Mouse (Mus musculus) stomach, postnatal 0 days (tissue): ENCODE measurements around the gene Tnip1. TPM values are rescaled to one million over a fixed set of nuclear protein-coding genes. Genes with fewer than 3 reads are reported as not detected.

ENCODE experiments used
- ATAC-seq: fragments of 200-750 bp; cut with Nextera tagmentation; 2 replicates; pipeline ENCODE4 v1.8.0; 2017; ENCODE audit not compliant: low FRiP score, low TSS enrichment
- DNase-seq: peaks from one replicate; pipeline ENCODE4 v3.0.0-alpha.2; 2016; ENCODE audit warnings: low spot score
- H3K27ac ChIP-seq: fragments of 300-500 bp; sonication (generic); replicated peaks from 2 replicates; pipeline ENCODE4 v1.5.1; 2014; ENCODE audit warnings: mild to moderate bottlenecking, control low read depth
- H3K27me3 ChIP-seq: fragments of 300-500 bp; sonication (generic); 2 replicates; pipeline ENCODE4 v1.6.1; 2014; ENCODE audit warnings: low read length; ENCODE audit not compliant: control insufficient read depth, insufficient read depth
- H3K36me3 ChIP-seq: fragments of 300-500 bp; sonication (generic); 2 replicates; pipeline ENCODE4 v1.6.1; 2014; ENCODE audit warnings: low read length, mixed read lengths; ENCODE audit not compliant: control insufficient read depth, insufficient read depth
- H3K4me1 ChIP-seq: fragments of 300-500 bp; sonication (generic); replicated peaks from 2 replicates; pipeline ENCODE4 v1.6.1; 2014; ENCODE audit warnings: antibody characterized with exemption; ENCODE audit not compliant: control insufficient read depth, insufficient read depth
- H3K4me2 ChIP-seq: fragments of 300-500 bp; sonication (generic); replicated peaks from 2 replicates; pipeline ENCODE4 v1.6.1; 2014; ENCODE audit warnings: low read depth, mild to moderate bottlenecking, control low read depth, moderate library complexity
- H3K4me3 ChIP-seq: fragments of 300-500 bp; sonication (generic); 2 replicates; pipeline ENCODE4 v1.5.1; 2014; ENCODE audit warnings: low read depth, low read length, control low read depth
- H3K9ac ChIP-seq: fragments of 300-500 bp; sonication (generic); 2 replicates; pipeline ENCODE4 v1.6.1; 2014; ENCODE audit warnings: mild to moderate bottlenecking, low read length, control low read depth, mixed read lengths
- H3K9me3 ChIP-seq: fragments of 300-500 bp; sonication (generic); 2 replicates; pipeline ENCODE4 v1.6.1; 2016; ENCODE audit warnings: low read length; ENCODE audit not compliant: control insufficient read depth
- CTCF ChIP-seq: IDR thresholded peaks from 2 replicates; pipeline ENCODE4 v1.5.1; 2016; ENCODE audit warnings: antibody characterized with exemption, low read depth, mild to moderate bottlenecking, moderate library complexity
- EP300 ChIP-seq: optimal IDR thresholded peaks from 2 replicates; pipeline ENCODE3; 2016; ENCODE audit warnings: antibody characterized with exemption
- WGBS: fragments of 180-500 bp; shearing (Covaris S2); extraction: QIAGEN DNeasy Blood & Tissue Kit; methylation state at CpG from one replicate; pipeline ENCODE4 v1.1.7; 2014; 5-methylcytosine and 5-hydroxymethylcytosine counted together
- polyA plus RNA-seq: library from polyadenylated mRNA; unstranded; fragments of >200 nt; fragmentation: Nextera tagmentation; extraction: Ambion mirVana; gene quantifications from 2 replicates; pipeline ENCODE4 v1.2.1, GENCODE M21; 2015

Gene Tnip1
- polyA plus RNA-seq, 1 experiment from 2014 or later, result 14.7 TPM

DNA sequence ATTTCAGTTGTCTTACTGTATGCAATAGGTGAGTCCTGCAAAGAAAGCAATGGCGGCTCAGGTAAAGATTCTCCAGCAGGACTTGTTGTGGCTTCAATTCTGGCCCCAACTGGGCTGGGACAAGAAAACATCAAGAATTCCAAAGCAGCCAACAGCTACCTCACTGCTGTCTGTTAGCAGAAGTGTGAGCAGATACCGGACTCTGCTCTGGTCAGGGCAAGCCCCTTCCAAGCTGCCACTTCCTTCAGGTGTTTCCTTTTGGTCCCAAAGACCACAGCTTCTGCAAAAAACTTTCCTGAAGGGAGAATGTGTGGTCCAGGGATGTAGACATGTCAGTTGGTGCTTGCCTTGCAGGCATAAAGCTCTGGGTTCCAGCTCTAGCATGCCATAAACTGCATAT lies 13.0 kb upstream of the Tnip1 start:
- Histone ChIP-seq H3K27me3 (no peaks in the 10 kb centered on the region), H3K4me1 (peaks cover 4% of the 10 kb centered on the region; the same call in 1 of the 2 replicates), H3K36me3 (peaks cover 5% of the 10 kb centered on the region; the same call in 1 of the 2 replicates), H3K9me3 (no peaks in the 10 kb centered on the region), H3K27ac (no peak overlapping the region), H3K4me3 (no peak overlapping the region), H3K4me2 (no peak overlapping the region), H3K9ac (no peak overlapping the region)
- no peak for ATAC-seq
- WGBS, result 89% methylated on average over 2 of the region's 2 CpGs
- TF ChIP-seq CTCF (no peak), EP300 (no peak)
- no peak for DNase-seq

GRCm38 (mm10) chr11:54975340-54975739 lies 12.6 kb upstream of the Tnip1 start:
- Histone ChIP-seq H3K9ac (no peak overlapping the region), H3K4me2 (no peak overlapping the region), H3K4me3 (no peak overlapping the region), H3K27me3 (no peaks in the 10 kb centered on the region), H3K36me3 (peaks cover 5% of the 10 kb centered on the region; the same call in 1 of the 2 replicates), H3K4me1 (peaks cover 4% of the 10 kb centered on the region; the same call in 1 of the 2 replicates), H3K9me3 (no peaks in the 10 kb centered on the region), H3K27ac (no peak overlapping the region)
- DNase-seq (no peak), ATAC-seq (no peak)
- 88% methylated on average over 5 of the region's 5 CpGs for WGBS
- TF ChIP-seq EP300 (no peak), CTCF (no peak)

- Histone ChIP-seq H3K36me3 (peaks cover 5% of the 10 kb centered on the region; the same call in 1 of the 2 replicates), H3K9me3 (no peaks in the 10 kb centered on the region), H3K9ac (no peak overlapping the region), H3K4me3 (no peak overlapping the region), H3K27ac (no peak overlapping the region), H3K27me3 (no peaks in the 10 kb centered on the region), H3K4me2 (no peak overlapping the region), H3K4me1 (peaks cover 4% of the 10 kb centered on the region; the same call in 1 of the 2 replicates)
- no peak for TF ChIP-seq EP300
- no peak for TF ChIP-seq CTCF
- DNase-seq (no peak), ATAC-seq (no peak)
- 86% methylated on average over 4 of the region's 4 CpGs for WGBS
These were observed 11.9 kb upstream of the Tnip1 start for GRCm38 (mm10) chr11:54974639-54975038.

DNA sequence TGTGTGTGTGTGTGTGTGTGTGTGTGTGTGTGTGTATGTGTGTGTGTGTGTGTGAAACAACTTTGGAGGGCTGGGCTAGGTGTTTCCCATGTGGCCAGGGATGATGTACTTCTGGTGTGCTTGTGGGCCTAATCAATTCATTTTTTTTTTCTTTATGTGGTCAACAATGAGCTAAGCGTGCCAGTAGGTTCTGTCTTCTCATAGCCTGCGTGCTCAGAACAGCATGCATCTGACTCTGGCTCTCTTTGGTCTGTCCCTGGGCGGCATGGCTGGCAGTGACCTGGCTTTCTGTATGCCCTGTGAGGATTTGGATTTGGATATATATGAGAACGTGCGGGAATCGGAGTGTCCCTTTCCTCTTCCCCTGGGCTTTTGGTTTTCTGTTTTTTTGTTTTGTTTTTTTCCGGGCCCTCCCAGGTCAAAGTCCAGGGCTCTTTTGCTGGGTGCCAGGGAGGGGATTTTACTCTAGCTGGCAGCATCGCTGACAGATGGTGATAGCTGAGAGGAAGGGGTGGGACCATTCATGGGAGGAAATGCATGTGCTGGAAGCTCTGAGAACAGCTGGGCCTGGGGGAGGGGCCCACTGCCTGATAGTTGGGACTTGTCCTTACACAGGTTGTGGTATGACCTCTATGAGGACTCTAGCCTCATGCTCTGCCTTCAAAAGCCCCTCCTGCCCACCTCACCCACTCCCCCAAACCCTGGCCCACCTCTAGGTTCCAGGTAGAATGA lies 10.9 kb upstream of the Tnip1 start:
- WGBS, result 32% methylated on average over 8 of the region's 8 CpGs
- DNase-seq, result peak; percentile 64

GRCm38 (mm10) chr11:54972789-54973188 lies 10.1 kb upstream of the Tnip1 start:
- Histone ChIP-seq H3K27ac (0 out of 2 replicates have a peak overlapping the region, but pooled peaks have one; percentile 25), H3K4me3 (no peak overlapping the region), H3K4me1 (peaks cover 4% of the 10 kb centered on the region; the same call in 1 of the 2 replicates), H3K4me2 (no peak overlapping the region), H3K9ac (no peak overlapping the region), H3K9me3 (no peaks in the 10 kb centered on the region), H3K27me3 (no peaks in the 10 kb centered on the region), H3K36me3 (no peaks in the 10 kb centered on the region; the same call in 1 of the 2 replicates)
- TF ChIP-seq EP300, result no peak
- TF ChIP-seq CTCF, result no peak
- 54% methylated on average over 4 of the region's 6 CpGs for WGBS
- ATAC-seq (no peak), DNase-seq (no peak)

More for the DNA sequence above, 10.9 kb upstream of the Tnip1 start:
- H3K27me3 ChIP-seq, result no peaks in the 10 kb centered on the region
- ATAC-seq, result peak; percentile 77
- peaks cover 3% of the 10 kb centered on the region; the same call in 1 of the 2 replicates for H3K36me3 ChIP-seq
- H3K27ac ChIP-seq, result 0 out of 2 replicates have a peak overlapping the region, but pooled peaks have one; percentile 35
- H3K4me1 ChIP-seq, result peaks cover 4% of the 10 kb centered on the region; the same call in 1 of the 2 replicates
- no peak overlapping the region for H3K4me3 ChIP-seq
- no peaks in the 10 kb centered on the region for H3K9me3 ChIP-seq
- TF ChIP-seq EP300, result no peak
- TF ChIP-seq CTCF, result no peak
- peak overlapping the region; percentile 3; the same call in 1 of the 2 replicates for H3K4me2 ChIP-seq
- no peak overlapping the region for H3K9ac ChIP-seq

DNA sequence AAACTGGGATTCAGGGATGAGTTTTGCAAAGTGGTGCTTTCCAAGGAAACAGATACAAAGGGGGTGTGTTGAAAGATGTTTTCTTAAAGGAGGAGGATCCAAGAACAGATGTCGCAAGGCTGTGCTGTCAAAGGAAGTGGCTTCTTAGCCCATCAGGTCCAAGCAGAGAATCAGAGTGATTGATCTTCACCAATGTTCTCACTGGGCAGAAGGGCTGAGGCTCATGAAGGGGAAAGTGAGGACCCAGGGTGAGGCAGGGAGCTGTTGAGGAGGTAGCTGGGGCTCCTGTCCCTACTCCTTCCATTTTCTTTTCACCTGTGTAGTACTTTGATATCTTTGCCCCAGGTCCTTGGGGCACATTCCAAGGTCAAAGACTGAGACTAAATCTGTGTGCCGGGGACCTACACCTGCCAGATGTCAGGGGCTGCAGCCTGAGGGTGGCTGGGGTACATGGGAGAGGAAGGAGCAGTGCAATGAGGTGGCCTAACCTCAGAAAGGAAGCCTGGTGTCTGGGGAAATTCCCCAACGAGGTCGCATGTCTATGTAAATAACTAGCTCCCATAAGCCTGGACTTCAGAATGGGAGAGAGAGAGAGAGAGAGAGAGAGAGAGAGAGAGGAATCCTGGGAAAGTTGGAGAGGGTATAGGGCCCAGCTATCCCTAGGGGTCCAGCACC lies 9.5 kb upstream of the Tnip1 start:
- Histone ChIP-seq H3K4me3 (no peak overlapping the region), H3K4me2 (no peak overlapping the region), H3K9me3 (no peaks in the 10 kb centered on the region), H3K36me3 (no peaks in the 10 kb centered on the region), H3K4me1 (peaks cover 4% of the 10 kb centered on the region; the same call in 1 of the 2 replicates), H3K9ac (no peak overlapping the region), H3K27ac (no peak overlapping the region), H3K27me3 (no peaks in the 10 kb centered on the region)
- 38% methylated on average over 4 of the region's 4 CpGs for WGBS
- TF ChIP-seq CTCF, result no peak
- no peak for TF ChIP-seq EP300
- ATAC-seq (no peak; the same call in 1 of the 2 replicates), DNase-seq (no peak)
